Mouse (Mus musculus) brain, embryonic 14.5 days (tissue): ENCODE measurements around the gene Hnrnpu.

Experiments used
- CTCF ChIP-seq: fragments of 200-500 bp; IDR thresholded peaks from 2 replicates; pipeline ENCODE4 v1.5.1; 2012; ENCODE audit warnings: inconsistent platforms, mild to moderate bottlenecking, moderate library complexity, borderline replicate concordance; ENCODE audit not compliant: insufficient read depth, insufficient read length; ENCODE audit errors: extremely low read depth
- POLR2A ChIP-seq: fragments of 200-500 bp; IDR thresholded peaks from 2 replicates; pipeline ENCODE4 v1.6.1; 2012; ENCODE audit warnings: mild to moderate bottlenecking, inconsistent platforms, borderline replicate concordance; ENCODE audit not compliant: poor library complexity, insufficient read depth, insufficient read length, severe bottlenecking; ENCODE audit errors: extremely low read depth

DNA sequence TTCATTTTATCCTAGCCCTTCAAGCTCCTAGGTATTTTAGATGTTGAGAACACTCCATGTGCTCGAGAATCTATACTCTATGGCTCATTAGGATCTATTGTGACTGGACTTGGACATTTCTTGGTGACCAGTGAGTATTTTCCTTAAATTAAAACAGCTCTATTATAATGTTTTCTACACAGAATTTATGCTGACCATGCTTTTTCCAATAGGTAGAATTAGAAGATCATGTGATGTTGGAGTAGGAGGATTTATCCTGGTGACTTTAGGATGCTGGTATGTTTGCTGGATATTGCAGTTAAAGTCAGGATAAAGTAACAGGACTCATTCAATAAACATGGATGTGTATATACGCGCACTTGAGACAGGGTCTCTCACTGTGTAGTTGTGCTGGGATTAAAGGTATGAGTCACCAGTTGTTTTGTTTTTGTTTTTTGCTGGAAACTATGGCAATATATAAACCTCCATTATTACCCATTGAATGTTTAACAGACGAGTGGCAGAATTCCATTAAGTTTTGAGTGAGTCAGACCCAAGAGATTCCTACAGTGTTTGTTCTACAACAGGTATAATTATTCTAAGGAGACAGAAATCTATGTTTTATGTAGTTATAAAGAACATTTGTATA is 15.8 kb downstream of the Hnrnpu start:
- TF ChIP-seq CTCF, result no peak
- TF ChIP-seq POLR2A, result no peak
